7 mouse cellular contexts compared by ENCODE assay signal in genomic region chr8:72136302-72136978, GRCm38 (mm10). TPM values are rescaled to one million over a fixed set of nuclear protein-coding genes. Genes with fewer than 3 reads are reported as not detected.
DNase-seq lines count a peak whose midpoint lies in the region; ATAC-seq and TF ChIP-seq lines count a peak whose summit lies in the region.

No protein-coding gene starts in this region.

- H3K36me3 ChIP-seq in hindbrain, embryonic 15.5 days, result peaks cover 21% of the 10 kb centered on the region
- peaks cover 34% of the 10 kb centered on the region for H3K36me3 ChIP-seq in limb, embryonic 14.5 days (ENCODE audit: control insufficient read depth, insufficient read depth, low read length)
- H3K36me3 ChIP-seq in midbrain, embryonic 15.5 days (replicated peaks), result peaks cover 16% of the 10 kb centered on the region; the same call in 1 of the 2 replicates

- ATAC-seq in hindbrain, embryonic 15.5 days (ENCODE audit: low FRiP score, low read depth), result peak; percentile 50
- peak; percentile 81 for ATAC-seq in limb, embryonic 14.5 days (ENCODE audit: low FRiP score, low read depth)
- ATAC-seq in midbrain, embryonic 15.5 days (replicated peaks), result peak; percentile 24

- H3K27ac ChIP-seq in brown adipose tissue, adult 24 weeks (replicated peaks; ENCODE audit: low read depth, low read length), result peak overlapping the region; percentile 100
- H3K27ac ChIP-seq in hindbrain, embryonic 15.5 days (replicated peaks), result peak overlapping the region; percentile 88
- H3K27ac ChIP-seq in limb, embryonic 14.5 days (replicated peaks; ENCODE audit: low read depth, low read length), result peak overlapping the region; percentile 99
- H3K27ac ChIP-seq in midbrain, embryonic 15.5 days, result peak overlapping the region; percentile 81

- H3K9me3 ChIP-seq in hindbrain, embryonic 15.5 days, result no peaks in the 10 kb centered on the region
- H3K9me3 ChIP-seq in limb, embryonic 14.5 days (ENCODE audit: control insufficient read depth, low read length), result no peaks in the 10 kb centered on the region
- no peaks in the 10 kb centered on the region for H3K9me3 ChIP-seq in midbrain, embryonic 15.5 days

- H3K4me3 ChIP-seq in brown adipose tissue, adult 24 weeks (ENCODE audit: insufficient read depth, low read depth, low read length), result peak overlapping the region; percentile 98
- peak overlapping the region; percentile 73 for H3K4me3 ChIP-seq in hindbrain, embryonic 15.5 days
- H3K4me3 ChIP-seq in limb, embryonic 14.5 days (replicated peaks; ENCODE audit: low read length), result peak overlapping the region; percentile 91
- peak overlapping the region; percentile 65 for H3K4me3 ChIP-seq in midbrain, embryonic 15.5 days

- peak overlapping the region; percentile 85 for H3K9ac ChIP-seq in hindbrain, embryonic 15.5 days
- H3K9ac ChIP-seq in limb, embryonic 14.5 days (ENCODE audit: low read depth, low read length, severe bottlenecking), result peak overlapping the region; percentile 98
- peak overlapping the region; percentile 78 for H3K9ac ChIP-seq in midbrain, embryonic 15.5 days

- H3K4me1 ChIP-seq in brown adipose tissue, adult 24 weeks (ENCODE audit: control insufficient read depth, insufficient read depth, insufficient read length, low read length), result peaks cover 9% of the 10 kb centered on the region; the same call in 1 of the 2 replicates
- peaks cover 18% of the 10 kb centered on the region for H3K4me1 ChIP-seq in hindbrain, embryonic 15.5 days (replicated peaks)
- H3K4me1 ChIP-seq in limb, embryonic 14.5 days (ENCODE audit: control insufficient read depth, insufficient read depth, low read length), result peaks cover 8% of the 10 kb centered on the region
- H3K4me1 ChIP-seq in midbrain, embryonic 15.5 days, result peaks cover 17% of the 10 kb centered on the region

- WGBS in hindbrain, embryonic 15.5 days, result 1% methylated on average over 18 of the region's 18 CpGs
- under 1% methylated on average over 18 of the region's 18 CpGs for WGBS in limb, embryonic 14.5 days
- under 1% methylated on average over 18 of the region's 18 CpGs for WGBS in midbrain, embryonic 15.5 days

- H3K27me3 ChIP-seq in hindbrain, embryonic 15.5 days, result no peaks in the 10 kb centered on the region
- no peaks in the 10 kb centered on the region for H3K27me3 ChIP-seq in limb, embryonic 14.5 days (ENCODE audit: control insufficient read depth, insufficient read depth, low read length)
- no peaks in the 10 kb centered on the region for H3K27me3 ChIP-seq in midbrain, embryonic 15.5 days (replicated peaks)

- peak; percentile 59; the same call in 1 of the 2 replicates for TF ChIP-seq POLR2A in limb, embryonic 14.5 days (IDR thresholded peaks at IDR 0.05; ENCODE audit: borderline replicate concordance, extremely low read depth, insufficient read depth, insufficient read length)

- DNase-seq in NIH3T3 (ENCODE audit: low read depth), result peak; percentile 99
- DNase-seq in gastrocnemius, adult 18-20 months (ENCODE audit: low spot score), result peak; percentile 82
- DNase-seq in limb, embryonic 14.5 days (ENCODE audit: low spot score), result peak; percentile 95
- DNase-seq in spleen, postnatal 36 days (ENCODE audit: low spot score in 2 of 2), result peak; percentile 82 to 91

- H3K4me2 ChIP-seq in hindbrain, embryonic 15.5 days, result peak overlapping the region; percentile 76
- H3K4me2 ChIP-seq in limb, embryonic 14.5 days (replicated peaks; ENCODE audit: low read depth, low read length, severe bottlenecking), result peak overlapping the region; percentile 70
- H3K4me2 ChIP-seq in midbrain, embryonic 15.5 days, result peak overlapping the region; percentile 65

RNA-seq across cellular contexts. Expression of gene Tpm4, which starts 1.7 kb away (rescaled TPM):
- polyA plus RNA-seq in brown adipose tissue, adult 24 weeks (2012; ENCODE audit: insufficient read depth, insufficient read length, missing spikeins), result 55.2 and 64.0 TPM in 2 replicates
- 10 to 100 TPM; 23.8 to 42.5 TPM for total RNA-seq in gastrocnemius, adult 18-20 months (2021)
- 187 and 202 TPM in 2 replicates for polyA plus RNA-seq in hindbrain, embryonic 15.5 days (2015; fragmentation: Nextera tagmentation; extraction: Ambion mirVana)
- polyA plus RNA-seq in limb, embryonic 14.5 days (2012; rRNA removed), result 311 and 395 TPM in 2 replicates
- polyA plus RNA-seq in limb, embryonic 14.5 days (2014; fragmentation: Nextera tagmentation; extraction: Ambion mirVana), result 579 and 584 TPM in 2 replicates
- polyA plus RNA-seq in midbrain, embryonic 15.5 days (2015; fragmentation: Nextera tagmentation; extraction: Ambion mirVana), result 172 and 176 TPM in 2 replicates

RNA-seq across cellular contexts. Expression of gene Rab8a, which starts 24.6 kb away (rescaled TPM):
- 33.8 and 56.6 TPM in 2 replicates for polyA plus RNA-seq in brown adipose tissue, adult 24 weeks (2012; ENCODE audit: insufficient read depth, insufficient read length, missing spikeins)
- total RNA-seq in gastrocnemius, adult 18-20 months (2021), result 10 to 100 TPM in 1 of 2 experiments, 1 to 10 TPM in 1; 8.9 to 10.6 TPM
- polyA plus RNA-seq in hindbrain, embryonic 15.5 days (2015; fragmentation: Nextera tagmentation; extraction: Ambion mirVana), result 84.2 and 85.7 TPM in 2 replicates
- 85.2 and 142 TPM in 2 replicates for polyA plus RNA-seq in limb, embryonic 14.5 days (2012; rRNA removed)
- 84.4 and 89.0 TPM in 2 replicates for polyA plus RNA-seq in limb, embryonic 14.5 days (2014; fragmentation: Nextera tagmentation; extraction: Ambion mirVana)
- 88.8 and 91.6 TPM in 2 replicates for polyA plus RNA-seq in midbrain, embryonic 15.5 days (2015; fragmentation: Nextera tagmentation; extraction: Ambion mirVana)

RNA-seq across cellular contexts. Expression of gene Olfr374, which starts 29.6 kb away (rescaled TPM):
- polyA plus RNA-seq in brown adipose tissue, adult 24 weeks (2012; ENCODE audit: insufficient read depth, insufficient read length, missing spikeins), result not detected in 2 replicates
- total RNA-seq in gastrocnemius, adult 18-20 months (2021), result not detected
- polyA plus RNA-seq in hindbrain, embryonic 15.5 days (2015; fragmentation: Nextera tagmentation; extraction: Ambion mirVana), result 0.07 TPM in 1 of 2 replicates, not detected in the other
- not detected in 2 replicates for polyA plus RNA-seq in limb, embryonic 14.5 days (2012; rRNA removed)
- polyA plus RNA-seq in limb, embryonic 14.5 days (2014; fragmentation: Nextera tagmentation; extraction: Ambion mirVana), result 0.14 and 0.23 TPM in 2 replicates
- 0.06 TPM in 1 of 2 replicates, not detected in the other for polyA plus RNA-seq in midbrain, embryonic 15.5 days (2015; fragmentation: Nextera tagmentation; extraction: Ambion mirVana)

RNA-seq across cellular contexts. Expression of gene Hsh2d, which starts 53.0 kb away (rescaled TPM):
- not detected in 2 replicates for polyA plus RNA-seq in brown adipose tissue, adult 24 weeks (2012; ENCODE audit: insufficient read depth, insufficient read length, missing spikeins)
- total RNA-seq in gastrocnemius, adult 18-20 months (2021), result not detected
- not detected in 2 replicates for polyA plus RNA-seq in hindbrain, embryonic 15.5 days (2015; fragmentation: Nextera tagmentation; extraction: Ambion mirVana)
- 0.28 and 0.37 TPM in 2 replicates for polyA plus RNA-seq in limb, embryonic 14.5 days (2012; rRNA removed)
- 0.10 and 0.11 TPM in 2 replicates for polyA plus RNA-seq in limb, embryonic 14.5 days (2014; fragmentation: Nextera tagmentation; extraction: Ambion mirVana)
- polyA plus RNA-seq in midbrain, embryonic 15.5 days (2015; fragmentation: Nextera tagmentation; extraction: Ambion mirVana), result not detected in 2 replicates

RNA-seq across cellular contexts. Expression of gene Olfr373, which starts 53.5 kb away (rescaled TPM):
- polyA plus RNA-seq in brown adipose tissue, adult 24 weeks (2012; ENCODE audit: insufficient read depth, insufficient read length, missing spikeins), result not detected in 2 replicates
- not detected for total RNA-seq in gastrocnemius, adult 18-20 months (2021)
- not detected in 2 replicates for polyA plus RNA-seq in hindbrain, embryonic 15.5 days (2015; fragmentation: Nextera tagmentation; extraction: Ambion mirVana)
- not detected in 2 replicates for polyA plus RNA-seq in limb, embryonic 14.5 days (2012; rRNA removed)
- polyA plus RNA-seq in limb, embryonic 14.5 days (2014; fragmentation: Nextera tagmentation; extraction: Ambion mirVana), result not detected in 2 replicates
- polyA plus RNA-seq in midbrain, embryonic 15.5 days (2015; fragmentation: Nextera tagmentation; extraction: Ambion mirVana), result not detected in 2 replicates

Comparison
In these comparisons a context has a peak if more than half of its experiments do, and no peak if none do; other contexts are left out.
1. Peak in every context shown above with its lines: DNase-seq, ATAC-seq, H3K4me3 ChIP-seq and H3K27ac ChIP-seq.
2. ATAC-seq: peak in every context shown above with its lines; median percentile 81 in limb, embryonic 14.5 days; 50 in hindbrain, embryonic 15.5 days; 24 in midbrain, embryonic 15.5 days.